Comparison of ENCODE assay signal across 8 mouse cellular contexts in the genomic region with DNA sequence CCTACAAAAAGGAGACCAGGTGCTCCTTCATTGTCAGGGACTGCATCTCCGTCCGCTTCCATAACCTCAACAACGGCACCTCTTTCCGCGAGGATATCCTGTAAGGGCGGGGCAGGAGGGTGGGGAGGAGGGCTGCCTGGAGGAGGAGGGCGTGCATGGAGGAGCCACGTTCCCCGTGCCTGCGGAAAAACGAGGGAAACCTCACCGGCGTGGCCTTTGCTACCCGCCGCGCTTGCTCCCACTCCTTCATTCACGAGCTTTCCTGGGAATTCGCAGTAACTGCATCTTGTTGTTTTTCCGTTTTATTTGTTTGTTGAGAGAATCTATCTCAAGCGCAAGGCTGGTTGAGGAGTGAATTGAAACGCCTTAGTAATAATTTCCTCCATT. TPM values are rescaled to one million over a fixed set of nuclear protein-coding genes. Genes with fewer than 3 reads are reported as not detected.
DNase-seq lines count a peak whose midpoint lies in the region; ATAC-seq lines count a peak whose summit lies in the region.

No protein-coding gene starts in this region.

- peak overlapping the region; percentile 61 for H3K9ac ChIP-seq in kidney, embryonic 14.5 days (ENCODE audit: low read depth, low read length)
- peak overlapping the region; percentile 79 for H3K9ac ChIP-seq in midbrain, embryonic 15.5 days

- no peaks in the 10 kb centered on the region for H3K27me3 ChIP-seq in kidney, embryonic 14.5 days (ENCODE audit: control insufficient read depth, insufficient read depth, low read length)
- no peaks in the 10 kb centered on the region for H3K27me3 ChIP-seq in midbrain, embryonic 15.5 days (replicated peaks)

- peaks cover 6% of the 10 kb centered on the region; the same call in 1 of the 2 replicates for H3K4me1 ChIP-seq in kidney, embryonic 14.5 days (ENCODE audit: control insufficient read depth, insufficient read depth, low read length)
- peaks cover 33% of the 10 kb centered on the region for H3K4me1 ChIP-seq in midbrain, embryonic 15.5 days

- H3K4me3 ChIP-seq in kidney, embryonic 14.5 days (ENCODE audit: low read length): peak overlapping the region; percentile 69
- H3K4me3 ChIP-seq in midbrain, embryonic 15.5 days: peak overlapping the region; percentile 73

- peak; percentile 48 for ATAC-seq in kidney, embryonic 14.5 days (ENCODE audit: low FRiP score, low TSS enrichment)
- peak; percentile 38; the same call in 1 of the 2 replicates for ATAC-seq in common myeloid progenitor, adult 5-6 weeks (replicated peaks; ENCODE audit: low read depth, poor library complexity, severe bottlenecking)
- peak; percentile 11 for ATAC-seq in inflammation-experienced regulatory T-cells, adult 6 months
- ATAC-seq in midbrain, embryonic 15.5 days (replicated peaks): peak; percentile 61

- DNase-seq in kidney, postnatal 14 days: no peak
- DNase-seq in right cerebral cortex, postnatal 36 days (ENCODE audit: low spot score in 2 of 2): no peak
- no peak for DNase-seq in layer of hippocampus, postnatal 25 days (ENCODE audit: extremely low spot score in 1 of 2, low spot score in 1 of 2)
- DNase-seq in kidney, adult 8-10 months: no peak

- H3K9me3 ChIP-seq in kidney, embryonic 14.5 days (ENCODE audit: control insufficient read depth, low read length): no peaks in the 10 kb centered on the region
- no peaks in the 10 kb centered on the region for H3K9me3 ChIP-seq in midbrain, embryonic 15.5 days

- WGBS in kidney, embryonic 14.5 days: under 1% methylated on average over 21 of the region's 21 CpGs
- 3% methylated on average over 21 of the region's 21 CpGs for WGBS in midbrain, embryonic 15.5 days

- H3K27ac ChIP-seq in kidney, embryonic 14.5 days (ENCODE audit: low read depth, low read length): peak overlapping the region; percentile 59; the same call in 1 of the 2 replicates
- H3K27ac ChIP-seq in midbrain, embryonic 15.5 days: peak overlapping the region; percentile 85

- peak overlapping the region; percentile 59 for H3K4me2 ChIP-seq in kidney, embryonic 14.5 days (replicated peaks; ENCODE audit: low read depth, low read length)
- peak overlapping the region; percentile 73 for H3K4me2 ChIP-seq in midbrain, embryonic 15.5 days

- H3K36me3 ChIP-seq in kidney, embryonic 14.5 days (ENCODE audit: control insufficient read depth, insufficient read depth, low read length): peaks cover 17% of the 10 kb centered on the region; the same call in 1 of the 2 replicates
- no peaks in the 10 kb centered on the region; the same call in 1 of the 2 replicates for H3K36me3 ChIP-seq in midbrain, embryonic 15.5 days (replicated peaks)

RNA-seq across cellular contexts. Expression of gene Zswim3, which starts 0.4 kb away (rescaled TPM):
- 7.3 and 9.0 TPM in 2 replicates for polyA plus RNA-seq in kidney, embryonic 14.5 days (2014; fragmentation: Nextera tagmentation; extraction: Ambion mirVana)
- total RNA-seq in common myeloid progenitor, adult 5-6 weeks (2017): 3.0 and 3.7 TPM in 2 replicates
- 1 to 10 TPM; 3.7 to 6.1 (median 4.8) TPM for polyA plus RNA-seq in inflammation-experienced regulatory T-cells, adult 6 months (2017; shearing (Covaris generic))
- polyA plus RNA-seq in midbrain, embryonic 15.5 days (2015; fragmentation: Nextera tagmentation; extraction: Ambion mirVana): 17.8 and 18.4 TPM in 2 replicates
- total RNA-seq in layer of hippocampus, postnatal 25 days (2021): 1 to 10 TPM; 7.8 to 9.3 TPM

RNA-seq across cellular contexts. Expression of gene Acot8, which starts 0.6 kb away (rescaled TPM):
- 13.7 and 17.0 TPM in 2 replicates for polyA plus RNA-seq in kidney, embryonic 14.5 days (2014; fragmentation: Nextera tagmentation; extraction: Ambion mirVana)
- 14.0 and 14.8 TPM in 2 replicates for total RNA-seq in common myeloid progenitor, adult 5-6 weeks (2017)
- polyA plus RNA-seq in inflammation-experienced regulatory T-cells, adult 6 months (2017; shearing (Covaris generic)): 10 to 100 TPM; 34.5 to 45.6 (median 39.3) TPM
- polyA plus RNA-seq in midbrain, embryonic 15.5 days (2015; fragmentation: Nextera tagmentation; extraction: Ambion mirVana): 20.0 and 20.2 TPM in 2 replicates
- total RNA-seq in layer of hippocampus, postnatal 25 days (2021): 10 to 100 TPM; 24.3 to 25.4 TPM

RNA-seq across cellular contexts. Expression of gene Zswim1, which starts 17.2 kb away (rescaled TPM):
- 12.4 and 20.0 TPM in 2 replicates for polyA plus RNA-seq in kidney, embryonic 14.5 days (2014; fragmentation: Nextera tagmentation; extraction: Ambion mirVana)
- total RNA-seq in common myeloid progenitor, adult 5-6 weeks (2017): 3.5 and 5.4 TPM in 2 replicates
- polyA plus RNA-seq in inflammation-experienced regulatory T-cells, adult 6 months (2017; shearing (Covaris generic)): 10 to 100 TPM; 17.5 to 25.7 (median 22.5) TPM
- polyA plus RNA-seq in midbrain, embryonic 15.5 days (2015; fragmentation: Nextera tagmentation; extraction: Ambion mirVana): 28.3 and 31.3 TPM in 2 replicates
- total RNA-seq in layer of hippocampus, postnatal 25 days (2021): 10 to 100 TPM; 22.7 to 22.9 TPM

RNA-seq across cellular contexts. Expression of gene Snx21, which starts 19.7 kb away (rescaled TPM):
- polyA plus RNA-seq in kidney, embryonic 14.5 days (2014; fragmentation: Nextera tagmentation; extraction: Ambion mirVana): 16.0 and 16.6 TPM in 2 replicates
- total RNA-seq in common myeloid progenitor, adult 5-6 weeks (2017): 0.23 TPM in 1 of 2 replicates, not detected in the other
- 1 to 10 TPM; 5.2 to 9.7 (median 6.4) TPM for polyA plus RNA-seq in inflammation-experienced regulatory T-cells, adult 6 months (2017; shearing (Covaris generic))
- polyA plus RNA-seq in midbrain, embryonic 15.5 days (2015; fragmentation: Nextera tagmentation; extraction: Ambion mirVana): 34.8 and 40.6 TPM in 2 replicates
- 10 to 100 TPM; 38.0 to 45.8 TPM for total RNA-seq in layer of hippocampus, postnatal 25 days (2021)

RNA-seq across cellular contexts. Expression of gene Spata25, which starts 23.0 kb away (rescaled TPM):
- polyA plus RNA-seq in kidney, embryonic 14.5 days (2014; fragmentation: Nextera tagmentation; extraction: Ambion mirVana): not detected in 2 replicates
- not detected in 2 replicates for total RNA-seq in common myeloid progenitor, adult 5-6 weeks (2017)
- polyA plus RNA-seq in inflammation-experienced regulatory T-cells, adult 6 months (2017; shearing (Covaris generic)): not detected
- polyA plus RNA-seq in midbrain, embryonic 15.5 days (2015; fragmentation: Nextera tagmentation; extraction: Ambion mirVana): not detected in 2 replicates
- not detected for total RNA-seq in layer of hippocampus, postnatal 25 days (2021)

Comparison
In these comparisons a context has a peak if more than half of its experiments do, and no peak if none do; other contexts are left out.
1. ATAC-seq: peak in every context shown above with its lines; median percentile 61 in midbrain, embryonic 15.5 days; 48 in kidney, embryonic 14.5 days; 38 in common myeloid progenitor, adult 5-6 weeks; 11 in inflammation-experienced regulatory T-cells, adult 6 months.